Mouse (Mus musculus) macrophage (primary cell): ENCODE data around the gene Ccr1l1. TPM values are rescaled to one million over a fixed set of nuclear protein-coding genes. Genes with fewer than 3 reads are reported as not detected.
A peak's percentile ranks its signal among the peaks of the same experiment; 100 is the strongest.
"Not testable (repeated sequence)": the region's sequence is repeated elsewhere in the genome, so short reads cannot be mapped to it uniquely, and the experiment has no call there.

Experiments used
- H3K27ac ChIP-seq: fragments of 350-480 bp; formaldehyde crosslinking; 2 replicates; pipeline ENCODE4 v1.9.0; 2021
- H3K36me3 ChIP-seq: fragments of 350-480 bp; formaldehyde crosslinking; 2 replicates; pipeline ENCODE4 v1.9.0; 2021; ENCODE audit errors: inconsistent target
- H3K4me3 ChIP-seq: fragments of 350-480 bp; formaldehyde crosslinking; 2 replicates; pipeline ENCODE4 v1.9.0; 2021; ENCODE audit errors: inconsistent target
- H3K79me2 ChIP-seq: fragments of 350-480 bp; formaldehyde crosslinking; 2 replicates; pipeline ENCODE4 v1.9.0; 2021; ENCODE audit errors: inconsistent target
- WGBS: methylation state at CpG from one replicate; pipeline ENCODE4 v1.1.7; 2026; ENCODE audit warnings: inconsistent platforms; ENCODE audit not compliant: missing documents; 5-methylcytosine and 5-hydroxymethylcytosine counted together
- polyA plus RNA-seq: library from polyadenylated mRNA; stranded (reverse); fragments of 250-400 nt; gene quantifications from 3 replicates; pipeline ENCODE4 v1.2.4, GENCODE M21; 2018; ENCODE audit warnings: inconsistent platforms

Ccr1l1 gene
- polyA plus RNA-seq, 1 experiment from 2014 or later: 1.0 TPM

- not testable (repeated sequence) for H3K27ac ChIP-seq, H3K4me3 ChIP-seq, H3K79me2 ChIP-seq, H3K36me3 ChIP-seq
- WGBS: no CpG with 5 or more reads among the region's 3 CpGs
These were observed 2.8 kb upstream of the Ccr1l1 start for GRCm38 (mm10) chr9:123980858-123981475.

- H3K79me2 ChIP-seq: no peaks in the 10 kb centered on the region
- no peaks in the 10 kb centered on the region for H3K36me3 ChIP-seq
- H3K27ac ChIP-seq: no peak overlapping the region
- WGBS: 88% methylated on average over 9 of the region's 9 CpGs
- no peak overlapping the region for H3K4me3 ChIP-seq
These were observed 1.1 kb downstream of the Ccr1l1 start for GRCm38 (mm10) chr9:123976876-123977663.

- H3K4me3 ChIP-seq: no peak overlapping the region
- WGBS: 88% methylated on average over 2 of the region's 2 CpGs
- no peaks in the 10 kb centered on the region for H3K36me3 ChIP-seq
- H3K27ac ChIP-seq: no peak overlapping the region
- no peaks in the 10 kb centered on the region for H3K79me2 ChIP-seq
These were observed 2.6 kb downstream of the Ccr1l1 start for GRCm38 (mm10) chr9:123975630-123976029.

GRCm38 (mm10) chr9:123968290-123968912 is 9.8 kb downstream of the Ccr1l1 start, which contains the start of gene Ccr1:
TSS of gene Ccr1 (minus strand) at chr9:123968692.
- 8% methylated on average over 1 of the region's 1 CpGs for WGBS
- Histone ChIP-seq H3K79me2 (peaks cover 35% of the 10 kb centered on the region), H3K27ac (peak within 1 kb of the TSS; percentile 71), H3K36me3 (no peaks in the 10 kb centered on the region), H3K4me3 (peak within 1 kb of the TSS; percentile 32)

- Histone ChIP-seq H3K4me3 (peak overlapping the region; percentile 32), H3K79me2 (peaks cover 48% of the 10 kb centered on the region), H3K27ac (peak overlapping the region; percentile 71)
- H3K36me3 ChIP-seq: not testable (repeated sequence)
- WGBS: 67% methylated on average over 1 of the region's 4 CpGs
These were observed 11.2 kb downstream of the Ccr1l1 start for GRCm38 (mm10) chr9:123966858-123967495.

GRCm38 (mm10) chr9:123964776-123965175 is 13.4 kb downstream of the Ccr1l1 start:
- Histone ChIP-seq H3K4me3 (peak overlapping the region; percentile 12; the same call in 1 of the 2 replicates), H3K27ac (peak overlapping the region; percentile 54), H3K36me3 (no peaks in the 10 kb centered on the region), H3K79me2 (peaks cover 48% of the 10 kb centered on the region)
- 33% methylated on average over 3 of the region's 3 CpGs for WGBS

- no peaks in the 10 kb centered on the region for H3K36me3 ChIP-seq
- no peak overlapping the region for H3K4me3 ChIP-seq
- no peak overlapping the region for H3K27ac ChIP-seq
- 100% methylated on average over 1 of the region's 1 CpGs for WGBS
- H3K79me2 ChIP-seq: peaks cover 30% of the 10 kb centered on the region
These were observed 18.0 kb downstream of the Ccr1l1 start for GRCm38 (mm10) chr9:123960161-123960560.

- H3K36me3 ChIP-seq: no peaks in the 10 kb centered on the region
- H3K4me3 ChIP-seq: no peak overlapping the region
- H3K27ac ChIP-seq: no peak overlapping the region
- 80% methylated on average over 3 of the region's 3 CpGs for WGBS
- peaks cover 8% of the 10 kb centered on the region; the same call in 1 of the 2 replicates for H3K79me2 ChIP-seq
These were observed 20.2 kb downstream of the Ccr1l1 start for GRCm38 (mm10) chr9:123957911-123958413.

GRCm38 (mm10) chr9:123956892-123957291 is 21.3 kb downstream of the Ccr1l1 start:
- no peak overlapping the region for H3K4me3 ChIP-seq
- no peaks in the 10 kb centered on the region for H3K36me3 ChIP-seq
- H3K79me2 ChIP-seq: no peaks in the 10 kb centered on the region; the same call in 1 of the 2 replicates
- H3K27ac ChIP-seq: no peak overlapping the region
- WGBS: 100% methylated on average over 1 of the region's 1 CpGs

GRCm38 (mm10) chr9:123953551-123953950 is 24.7 kb downstream of the Ccr1l1 start:
- Histone ChIP-seq H3K36me3 (no peaks in the 10 kb centered on the region), H3K79me2 (no peaks in the 10 kb centered on the region), H3K27ac (peak overlapping the region; percentile 91), H3K4me3 (no peak overlapping the region)
- WGBS: 17% methylated on average over 2 of the region's 2 CpGs

- H3K79me2 ChIP-seq: no peaks in the 10 kb centered on the region
- H3K27ac ChIP-seq: peak overlapping the region; percentile 91
- no peaks in the 10 kb centered on the region for H3K36me3 ChIP-seq
- H3K4me3 ChIP-seq: no peak overlapping the region
- WGBS: 0% methylated on average over 1 of the region's 1 CpGs
These were observed 27.0 kb downstream of the Ccr1l1 start for GRCm38 (mm10) chr9:123951176-123951575.

- Histone ChIP-seq H3K4me3 (no peak overlapping the region), H3K36me3 (no peaks in the 10 kb centered on the region), H3K79me2 (no peaks in the 10 kb centered on the region), H3K27ac (peak overlapping the region; percentile 91)
- 42% methylated on average over 2 of the region's 2 CpGs for WGBS
These were observed 28.8 kb downstream of the Ccr1l1 start for GRCm38 (mm10) chr9:123949432-123949831.

GRCm38 (mm10) chr9:123947815-123948214 is 30.4 kb downstream of the Ccr1l1 start:
- H3K4me3 ChIP-seq: no peak overlapping the region
- 64% methylated on average over 1 of the region's 1 CpGs for WGBS
- H3K36me3 ChIP-seq: no peaks in the 10 kb centered on the region
- no peak overlapping the region for H3K27ac ChIP-seq
- H3K79me2 ChIP-seq: no peaks in the 10 kb centered on the region

- Histone ChIP-seq H3K36me3 (no peaks in the 10 kb centered on the region), H3K79me2 (no peaks in the 10 kb centered on the region), H3K27ac (peak overlapping the region; percentile 92), H3K4me3 (no peak overlapping the region)
- WGBS: 21% methylated on average over 2 of the region's 3 CpGs
These were observed 36.2 kb downstream of the Ccr1l1 start for GRCm38 (mm10) chr9:123942025-123942424.
